Mouse (Mus musculus) lung, adult 18-20 months (tissue): ENCODE results near the gene Gm2974.
"Not testable (repeated sequence)": the region's sequence is repeated elsewhere in the genome, so short reads cannot be mapped to it uniquely, and the experiment has no call there.

ENCODE experiments used
- DNase-seq, 2 experiments: peaks; one replicate each; pipeline ENCODE4 v3.0.0; 2022; ENCODE audit warnings: mixed read lengths in 2 of 2

Gene Gm2974

DNA sequence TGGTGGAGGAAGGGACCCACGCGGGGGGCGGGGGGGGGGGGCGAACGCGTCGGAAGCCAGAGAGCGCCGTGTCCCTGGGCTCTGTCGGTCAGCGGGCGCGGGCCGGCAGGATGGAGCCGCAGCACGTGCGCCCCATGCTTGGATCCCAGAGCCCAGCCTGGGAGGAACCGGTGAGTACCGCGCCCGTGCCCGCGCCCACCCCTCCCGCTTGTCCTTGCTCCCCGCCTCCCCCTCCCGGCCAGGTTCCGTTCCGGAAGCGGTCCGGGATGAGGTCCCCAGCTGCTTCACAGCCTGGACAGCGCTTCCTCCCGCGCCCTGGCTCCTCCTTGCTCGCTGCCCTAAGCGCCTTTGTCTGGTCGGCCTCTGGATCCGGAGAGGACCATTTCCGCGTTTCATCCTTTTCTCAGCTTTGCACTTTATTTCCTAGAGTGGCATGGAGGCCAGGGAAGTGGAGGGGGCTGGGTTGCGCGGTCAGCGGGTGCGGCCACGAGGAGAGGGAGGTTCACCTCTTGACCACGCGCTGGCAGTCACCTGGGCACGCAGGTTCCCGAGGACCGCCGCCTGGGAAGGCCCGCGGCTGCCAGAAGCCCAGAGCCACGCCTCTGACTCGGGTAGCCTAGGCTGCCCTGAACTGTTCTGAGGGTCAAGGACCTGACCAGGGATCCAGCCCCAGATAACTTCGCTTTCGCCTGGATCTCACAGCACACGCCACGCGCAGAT lies at the start of gene Gm2974:
TSS of gene Gm2974 (plus strand) at position 86 of the 720 bp plus-strand sequence.
- DNase-seq, result not testable (repeated sequence)

DNA sequence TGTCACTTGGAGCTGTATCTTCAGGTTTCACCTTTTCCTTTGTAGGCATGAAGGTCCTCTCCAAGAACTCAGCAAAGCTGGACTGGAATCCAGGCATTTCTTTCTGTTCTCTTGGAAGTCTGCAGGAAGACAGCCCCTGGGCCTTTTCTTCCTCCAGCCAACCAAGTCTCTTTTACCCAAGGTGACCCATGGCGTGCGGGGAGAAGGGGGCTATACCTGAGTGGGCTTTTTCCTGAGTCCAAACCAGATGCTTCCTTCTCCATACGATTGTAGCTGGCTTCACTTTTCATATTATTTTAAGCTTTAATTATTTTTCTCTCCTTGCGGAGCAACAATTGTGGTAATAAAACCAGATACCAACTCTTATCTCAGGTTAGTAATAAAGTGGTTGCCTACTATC lies 40.7 kb upstream of the Gm2974 start:
- not testable (repeated sequence) for DNase-seq

DNA sequence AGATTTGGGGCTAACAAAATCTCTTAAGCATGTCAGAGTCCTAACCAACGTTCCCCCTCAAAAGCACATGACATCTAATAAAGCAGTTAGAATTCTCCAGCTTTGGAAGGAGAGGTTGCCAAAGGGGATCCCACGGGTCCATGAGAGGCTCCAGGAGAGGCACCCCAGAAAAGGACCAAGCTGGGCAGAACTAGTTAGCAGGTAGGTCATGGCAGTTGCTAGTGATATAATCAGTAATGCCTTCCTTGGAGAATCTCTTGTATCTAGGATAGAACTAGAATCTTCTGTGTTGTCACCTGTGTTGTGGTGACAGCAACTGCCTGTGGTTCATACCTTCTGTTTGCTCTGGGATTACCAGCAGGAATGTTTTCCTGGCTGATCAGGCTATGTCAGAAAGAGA lies 17.6 kb upstream of the Gm2974 start, which contains the start of gene Gm3127:
TSS of gene Gm3127 (plus strand) at position 301 of the 400 bp plus-strand sequence.
- not testable (repeated sequence) for DNase-seq

DNA sequence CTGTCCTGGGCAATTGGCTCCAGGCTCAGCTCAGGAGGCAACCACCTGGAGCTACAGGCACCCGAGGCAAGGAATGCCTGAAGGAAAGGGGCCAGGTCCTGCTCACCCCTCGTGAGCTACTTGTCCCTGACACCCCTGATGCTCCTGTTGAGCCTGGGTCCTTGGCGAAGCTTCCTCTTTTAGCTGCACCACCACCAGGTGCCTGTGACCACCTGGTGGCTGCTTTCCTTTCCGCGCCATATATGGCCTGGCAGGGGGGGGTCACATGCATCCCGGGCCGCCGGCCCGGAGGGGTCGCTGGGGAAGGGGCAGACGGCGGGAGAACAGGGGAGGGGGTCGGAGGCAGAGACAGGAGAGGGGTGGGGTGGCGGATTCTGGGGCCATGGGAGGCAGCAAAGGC lies 346 bp upstream of the Gm2974 start:
- not testable (repeated sequence) for DNase-seq

DNA sequence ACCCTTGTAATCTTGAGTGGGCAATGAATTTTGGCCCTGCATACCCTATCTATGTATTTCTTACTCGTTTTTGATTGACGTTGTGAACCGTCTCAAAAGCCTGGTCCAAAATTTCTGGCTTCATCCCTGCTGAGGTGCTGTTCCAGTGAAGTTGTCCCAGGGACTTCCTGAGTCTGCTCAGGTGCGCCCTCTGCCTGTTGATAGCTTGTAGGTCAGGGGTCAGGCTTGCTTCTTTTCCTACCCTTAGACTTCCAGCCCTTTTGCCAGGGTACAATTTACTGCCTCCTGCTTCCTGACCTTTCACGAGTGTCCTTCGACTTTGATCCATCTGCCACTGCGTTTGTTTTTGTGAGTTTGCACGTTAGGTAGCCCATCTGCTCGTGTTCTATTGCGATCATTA lies 999 bp downstream of the Gm2974 start:
- not testable (repeated sequence) for DNase-seq

DNA sequence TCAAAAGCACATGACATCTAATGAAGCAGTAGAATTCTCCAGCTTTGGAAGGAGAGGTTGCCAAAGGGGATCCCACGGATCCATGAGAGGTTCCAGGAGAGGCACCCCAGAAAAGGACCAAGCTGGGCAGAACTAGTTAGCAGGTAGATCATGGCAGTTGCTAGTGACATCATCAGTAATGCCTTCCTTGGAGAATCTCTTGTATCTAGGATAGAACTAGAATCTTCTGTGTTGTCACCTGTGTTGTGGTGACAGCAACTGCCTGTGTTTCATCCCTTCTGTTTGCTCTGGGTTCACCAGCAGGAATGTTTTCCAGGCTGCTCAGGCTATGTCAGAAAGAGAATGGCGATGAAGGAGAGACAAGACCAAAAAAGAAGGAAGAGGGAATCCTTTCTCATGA lies 67.0 kb downstream of the Gm2974 start, which contains the start of gene Gm3138:
TSS of gene Gm3138 (plus strand) at position 301 of the 400 bp plus-strand sequence.
- not testable (repeated sequence) for DNase-seq
